ENCODE assay signal across 8 mouse cellular contexts in the genomic region with DNA sequence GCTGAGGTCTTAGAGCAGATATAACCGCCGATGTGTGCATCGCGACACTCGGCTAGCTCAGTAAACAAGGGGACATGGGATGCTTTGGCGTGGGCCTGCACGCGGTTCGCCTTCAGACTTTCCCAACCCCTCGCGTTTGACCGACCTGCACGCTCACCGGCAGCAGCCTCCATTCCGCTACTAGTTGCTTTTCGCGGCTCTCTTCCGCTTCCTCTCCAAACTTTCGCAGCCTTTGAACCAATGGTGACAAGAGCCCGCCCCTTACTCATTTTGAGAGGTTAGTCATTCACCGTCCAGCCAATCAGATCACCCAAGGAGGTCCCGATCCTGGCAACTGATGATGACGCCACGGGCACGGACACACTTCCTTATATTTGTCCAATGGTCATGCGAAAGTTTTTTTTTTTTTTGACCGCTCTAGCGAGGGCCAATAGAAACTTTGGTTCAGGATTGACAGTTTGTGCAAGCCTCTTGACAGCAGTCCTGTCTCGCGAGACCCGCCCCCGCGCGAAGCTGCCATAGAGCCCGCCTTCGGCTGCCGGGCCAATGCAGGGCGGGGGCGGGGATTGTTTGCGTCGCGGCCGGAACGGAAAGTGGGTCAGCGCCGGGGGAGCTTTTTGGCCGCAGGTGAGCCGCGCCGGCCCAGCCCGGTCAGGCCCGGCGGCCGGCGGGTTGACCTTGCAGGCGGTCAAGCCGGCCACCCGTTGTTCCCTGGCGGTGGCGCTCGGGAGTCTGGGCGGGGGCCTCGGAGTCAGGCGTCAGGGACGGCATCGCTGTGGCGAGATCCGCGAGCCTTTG. TPM values are rescaled to one million over a fixed set of nuclear protein-coding genes. Genes with fewer than 3 reads are reported as not detected.
A peak's percentile ranks its signal among the peaks of the same experiment; 100 is the strongest.
DNase-seq lines count a peak whose midpoint lies in the region; ATAC-seq and TF ChIP-seq lines count a peak whose summit lies in the region.

Gene Nubp2, minus strand, starts transcription at position 216 of the 798 bp plus-strand sequence.
Gene Spsb3, plus strand, starts transcription at position 510 of the 798 bp plus-strand sequence.

- no peak for TF ChIP-seq EP300 in MEL (IDR thresholded peaks at IDR 0.05; ENCODE audit: low read depth in 1 of 2, low read length in 2 of 2)

- no peak for TF ChIP-seq CTCF in MEL (IDR thresholded peaks at IDR 0.05 in 2 of 3, conservative IDR thresholded peaks at IDR 0.05 in 1 of 3; ENCODE audit: control insufficient read depth in 1 of 3, insufficient read depth in 1 of 3, low read depth in 2 of 3, low read length in 3 of 3, poor library complexity in 1 of 3, severe bottlenecking in 1 of 3)
- TF ChIP-seq CTCF in cerebellum, adult 2 months (IDR thresholded peaks at IDR 0.05; ENCODE audit: borderline replicate concordance, insufficient read depth, low read depth, low read length), result no peak
- TF ChIP-seq CTCF in forebrain, postnatal 0 days (IDR thresholded peaks at IDR 0.05; ENCODE audit: low read depth), result peak; percentile 53

- peak within 1 kb of the TSS; percentile 89 for H3K9ac ChIP-seq in MEL (ENCODE audit: control insufficient read depth, low read depth, low read length, poor library complexity, severe bottlenecking)
- H3K9ac ChIP-seq in forebrain, postnatal 0 days, result peak within 1 kb of the TSS; percentile 77
- H3K9ac ChIP-seq in lung, embryonic 15.5 days, result peak within 1 kb of the TSS; percentile 89

- TF ChIP-seq POLR2A in MEL (IDR thresholded peaks at IDR 0.05; ENCODE audit: control insufficient read depth in 1 of 2, insufficient read depth in 1 of 2, low read depth in 1 of 2, low read length in 2 of 2, poor library complexity in 1 of 2), result peak; percentile 45 to 86
- peak; percentile 74; the same call in 1 of the 2 replicates for TF ChIP-seq POLR2A in cerebellum, adult 2 months (IDR thresholded peaks at IDR 0.05; ENCODE audit: borderline replicate concordance, insufficient read depth, low read length)

- H3K79me2 ChIP-seq in MEL (ENCODE audit: control insufficient read depth, insufficient read depth, low read length, poor library complexity), result peaks cover 22% of the 10 kb centered on the region

- under 1% methylated on average over 68 of the region's 69 CpGs for WGBS in cerebellum, adult 2 months
- 1% methylated on average over 69 of the region's 69 CpGs for WGBS in forebrain, postnatal 0 days
- WGBS in lung, embryonic 15.5 days, result under 1% methylated on average over 69 of the region's 69 CpGs

- H3K4me2 ChIP-seq in forebrain, postnatal 0 days (ENCODE audit: low read depth), result peak within 1 kb of the TSS; percentile 92
- H3K4me2 ChIP-seq in lung, embryonic 15.5 days, result peak within 1 kb of the TSS; percentile 87

- peak; percentile 99 for DNase-seq in MEL (ENCODE audit: low read depth, low spot score)
- peak; percentile 97 to 100 for DNase-seq in cerebellum, adult 2 months
- DNase-seq in forebrain, postnatal 0 days, result peak; percentile 99
- DNase-seq in heart, postnatal 4 days, result peak; percentile 98
- peak; percentile 99 to 100 for DNase-seq in layer of hippocampus, adult 8-10 months (ENCODE audit: low spot score in 2 of 2)
- peak; percentile 99 for DNase-seq in ovary, adult 18-20 months (ENCODE audit: low spot score)
- DNase-seq in thymus, postnatal 0 days (ENCODE audit: low spot score), result peak; percentile 99

- no peak for TF ChIP-seq RAD21 in MEL (IDR thresholded peaks at IDR 0.05; ENCODE audit: low read depth, low read length)

- peaks cover 0 to 14% of the 10 kb centered on the region in 2 experiments; a peak in 1 of 4 replicates for H3K4me1 ChIP-seq in MEL (ENCODE audit: control insufficient read depth in 1 of 2, insufficient read depth in 2 of 2, low read length in 2 of 2)
- H3K4me1 ChIP-seq in cerebellum, adult 2 months (ENCODE audit: control insufficient read depth, insufficient read depth, low read length), result peaks cover 33% of the 10 kb centered on the region
- peaks cover 9% of the 10 kb centered on the region for H3K4me1 ChIP-seq in forebrain, postnatal 0 days (ENCODE audit: insufficient read depth)
- peaks cover 24% of the 10 kb centered on the region for H3K4me1 ChIP-seq in lung, embryonic 15.5 days

- peak within 1 kb of the TSS; percentile 35 for H3K27ac ChIP-seq in MEL (ENCODE audit: control insufficient read depth, low read depth, low read length)
- H3K27ac ChIP-seq in cerebellum, adult 2 months (ENCODE audit: insufficient read depth, low read length), result peak within 1 kb of the TSS; percentile 93
- H3K27ac ChIP-seq in forebrain, postnatal 0 days (ENCODE audit: low read depth, low read length), result peak within 1 kb of the TSS; percentile 84
- peak within 1 kb of the TSS; percentile 46 for H3K27ac ChIP-seq in lung, embryonic 15.5 days

- peaks cover 0 to 2% of the 10 kb centered on the region in 2 experiments; a peak in 2 of 4 replicates for H3K36me3 ChIP-seq in MEL (ENCODE audit: control insufficient read depth in 1 of 2, insufficient read depth in 2 of 2, low read length in 2 of 2)
- peaks cover 36% of the 10 kb centered on the region for H3K36me3 ChIP-seq in forebrain, postnatal 0 days (ENCODE audit: insufficient read depth)
- peaks cover 13% of the 10 kb centered on the region for H3K36me3 ChIP-seq in lung, embryonic 15.5 days

- no peaks in the 10 kb centered on the region for H3K27me3 ChIP-seq in MEL (ENCODE audit: control insufficient read depth in 1 of 2, insufficient read depth in 2 of 2, low read length in 2 of 2)
- H3K27me3 ChIP-seq in cerebellum, adult 2 months (ENCODE audit: control insufficient read depth, insufficient read depth, low read length), result no peaks in the 10 kb centered on the region
- no peaks in the 10 kb centered on the region for H3K27me3 ChIP-seq in forebrain, postnatal 0 days (ENCODE audit: insufficient read depth, low read length)
- no peaks in the 10 kb centered on the region for H3K27me3 ChIP-seq in lung, embryonic 15.5 days

- peak within 1 kb of the TSS; percentile 88 to 93 for H3K4me3 ChIP-seq in MEL (ENCODE audit: control insufficient read depth in 1 of 2, insufficient read depth in 1 of 2, low read depth in 2 of 2, low read length in 2 of 2)
- peak within 1 kb of the TSS; percentile 84 for H3K4me3 ChIP-seq in cerebellum, adult 2 months (replicated peaks; ENCODE audit: insufficient read depth, low read depth, low read length)
- H3K4me3 ChIP-seq in forebrain, postnatal 0 days (ENCODE audit: low read depth, low read length), result peak within 1 kb of the TSS; percentile 86
- peak within 1 kb of the TSS; percentile 97 for H3K4me3 ChIP-seq in lung, embryonic 15.5 days

- no peaks in the 10 kb centered on the region for H3K9me3 ChIP-seq in MEL (replicated peaks; ENCODE audit: insufficient read depth, low read length)
- no peaks in the 10 kb centered on the region for H3K9me3 ChIP-seq in forebrain, postnatal 0 days (ENCODE audit: low read length)
- no peaks in the 10 kb centered on the region for H3K9me3 ChIP-seq in lung, embryonic 15.5 days

- peak; percentile 98 for ATAC-seq in forebrain, postnatal 0 days
- ATAC-seq in lung, embryonic 15.5 days (ENCODE audit: borderline replicate concordance, extremely low read depth, low FRiP score, low TSS enrichment), result peak; percentile 96

TF ChIP-seq in MEL, 35 proteins besides CTCF, POLR2A, EP300 and RAD21 (continues in another document):
- TF ChIP-seq ETS1 (IDR thresholded peaks at IDR 0.05; ENCODE audit: low read depth, low read length) (no peak), POLR2AphosphoS5 (IDR thresholded peaks at IDR 0.05; ENCODE audit: borderline replicate concordance, low read depth, low read length) (no peak), HCFC1 (IDR thresholded peaks at IDR 0.05; ENCODE audit: low read depth, low read length) (peak; percentile 97), NRF1 (IDR thresholded peaks at IDR 0.05; ENCODE audit: insufficient read depth, low read depth, low read length, poor library complexity, severe bottlenecking) (0 out of 2 replicates have a peak, but pooled peaks have one; percentile 22), SMC3 (IDR thresholded peaks at IDR 0.05; ENCODE audit: low read depth, low read length) (no peak), UBTF (IDR thresholded peaks at IDR 0.05; ENCODE audit: borderline replicate concordance, insufficient read depth, low read depth, low read length) (no peak), GABPA (IDR thresholded peaks at IDR 0.05; ENCODE audit: low read depth, low read length) (peak; percentile 31; the same call in 1 of the 2 replicates), TCF12 (IDR thresholded peaks at IDR 0.05; ENCODE audit: low read depth, low read length) (peak; percentile 19; the same call in 1 of the 2 replicates), NELFE (IDR thresholded peaks at IDR 0.05; ENCODE audit: low read depth, low read length) (peak; percentile 69), CHD1 (IDR thresholded peaks at IDR 0.05; ENCODE audit: low read depth, low read length) (no peak), ZC3H11A (IDR thresholded peaks at IDR 0.05; ENCODE audit: low read depth, low read length) (no peak), MXI1 (IDR thresholded peaks at IDR 0.05; ENCODE audit: low read depth, low read length) (peak; percentile 98), MYB (IDR thresholded peaks at IDR 0.05; ENCODE audit: low read depth, low read length) (peak; percentile 52)

RNA-seq across cellular contexts. Expression of gene Nubp2, which starts in this region (rescaled TPM):
- total RNA-seq in MEL (2012; rRNA removed), result 109 and 141 TPM in 2 replicates
- polyA plus RNA-seq in MEL (2012; ENCODE audit: insufficient read depth in 1 of 2, insufficient read length in 2 of 2, low read depth in 1 of 2, low replicate concordance in 2 of 2, missing spikeins in 1 of 2), result 100 to 1,000 TPM in 1 of 2 experiments, not detected in 1; 191 TPM
- 36.4 and 39.0 TPM in 2 replicates for polyA plus RNA-seq in cerebellum, adult 2 months (2012; rRNA removed)
- 40.5 and 50.6 TPM in 2 replicates for total RNA-seq in forebrain, postnatal 0 days (2014; rRNA removed)
- polyA plus RNA-seq in forebrain, postnatal 0 days (2015; fragmentation: Nextera tagmentation; extraction: Ambion mirVana), result 67.3 and 80.1 TPM in 2 replicates
- 10 to 100 TPM; 25.6 to 27.0 TPM for total RNA-seq in heart, postnatal 4 days (2021)
- total RNA-seq in layer of hippocampus, adult 8-10 months (2022), result 10 to 100 TPM; 32.1 to 36.8 (median 33.3) TPM
- 54.4 and 56.6 TPM in 2 replicates for polyA plus RNA-seq in lung, embryonic 15.5 days (2015; fragmentation: Nextera tagmentation; extraction: Ambion mirVana)
- polyA plus RNA-seq in thymus, postnatal 0 days (2015; fragmentation: Nextera tagmentation; extraction: Ambion mirVana), result 109 and 112 TPM in 2 replicates

RNA-seq across cellular contexts. Expression of gene Spsb3, which starts in this region (rescaled TPM):
- 27.2 and 34.5 TPM in 2 replicates for total RNA-seq in MEL (2012; rRNA removed)
- 10 to 100 TPM in 1 of 2 experiments, not detected in 1; 30.2 TPM for polyA plus RNA-seq in MEL (2012; ENCODE audit: insufficient read depth in 1 of 2, insufficient read length in 2 of 2, low read depth in 1 of 2, low replicate concordance in 2 of 2, missing spikeins in 1 of 2)
- polyA plus RNA-seq in cerebellum, adult 2 months (2012; rRNA removed), result 124 and 138 TPM in 2 replicates
- total RNA-seq in forebrain, postnatal 0 days (2014; rRNA removed), result 75.7 and 91.0 TPM in 2 replicates
- 89.8 and 97.8 TPM in 2 replicates for polyA plus RNA-seq in forebrain, postnatal 0 days (2015; fragmentation: Nextera tagmentation; extraction: Ambion mirVana)
- total RNA-seq in heart, postnatal 4 days (2021), result 10 to 100 TPM; 34.8 to 38.6 TPM
- 10 to 100 TPM; 40.6 to 45.3 (median 41.8) TPM for total RNA-seq in layer of hippocampus, adult 8-10 months (2022)
- polyA plus RNA-seq in lung, embryonic 15.5 days (2015; fragmentation: Nextera tagmentation; extraction: Ambion mirVana), result 41.7 and 44.2 TPM in 2 replicates
- 89.2 and 97.8 TPM in 2 replicates for polyA plus RNA-seq in thymus, postnatal 0 days (2015; fragmentation: Nextera tagmentation; extraction: Ambion mirVana)

Comparison
In these comparisons a context has a peak if more than half of its experiments do, and no peak if none do; other contexts are left out.
1. Peak in every context shown above with its lines: DNase-seq, ATAC-seq, H3K4me3 ChIP-seq and H3K27ac ChIP-seq.
2. H3K27ac ChIP-seq: peak in every context shown above with its lines; median percentile 93 in cerebellum, adult 2 months; 84 in forebrain, postnatal 0 days; 46 in lung, embryonic 15.5 days; 35 in MEL.